Mouse (Mus musculus) ES-Bruce4 (cell line): ENCODE results near the gene Ppm1g.

ENCODE experiments used
- CTCF ChIP-seq: IDR thresholded peaks from one replicate; pipeline ENCODE4 v1.8.1; 2011; ENCODE audit warnings: low read depth, low read length
- EP300 ChIP-seq: IDR thresholded peaks from 2 replicates; pipeline ENCODE4 v1.6.1; 2011; ENCODE audit warnings: low read depth, low read length; ENCODE audit not compliant: insufficient read depth
- POLR2A ChIP-seq: IDR thresholded peaks from one replicate; pipeline ENCODE4 v1.8.1; 2011; ENCODE audit warnings: low read length; ENCODE audit not compliant: insufficient read depth

DNA sequence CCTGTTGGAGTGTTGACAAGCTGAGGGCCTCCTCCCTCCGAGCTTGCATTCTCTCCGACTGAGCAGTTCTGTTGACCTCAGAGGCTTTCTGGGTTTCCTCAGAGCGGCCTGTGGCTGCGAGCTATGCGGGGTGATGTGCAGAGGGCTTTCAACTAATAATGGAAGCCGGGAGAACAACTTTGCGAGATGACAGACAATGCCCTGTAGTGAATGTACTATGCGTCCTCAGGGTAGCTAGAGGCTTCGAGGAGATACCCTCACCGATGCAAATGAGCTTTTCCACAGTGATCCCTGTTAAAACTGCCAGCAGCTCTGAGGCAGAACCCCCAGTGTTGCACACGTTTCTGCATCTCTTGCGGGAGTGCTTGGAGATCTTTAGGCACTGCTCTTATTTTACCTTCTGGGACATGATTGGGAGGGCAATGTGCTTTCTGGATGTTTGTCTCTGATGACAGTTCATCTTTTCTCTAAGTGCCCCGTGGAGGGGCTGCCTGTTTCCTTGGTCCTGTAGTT is 21.1 kb upstream of the Ppm1g start:
- TF ChIP-seq CTCF (no peak), POLR2A (no peak), EP300 (no peak)
